Mouse (Mus musculus): ENCODE results near the gene Spred2. TPM values are rescaled to one million over a fixed set of nuclear protein-coding genes. Genes with fewer than 3 reads are reported as not detected.

Gene Spred2
- 10 to 100 TPM; 23.4 to 28.4 TPM for total RNA-seq (2021)

- intact Hi-C loops (cut with DNase I) = loop anchor here (2.0 to 10.0 kb wide), 4 partner anchors 39 to 281 kb away; partner anchors contain the start of gene Rab1a
- DNase-seq = peak; percentile 87 to 90
Measured at GRCm38 (mm10) chr11:19923888-19924756, at the start of gene Spred2. Spred2 (plus strand) TSS chr11:19924375.

GRCm38 (mm10) chr11:19875551-19875950 lies 48.6 kb upstream of the Spred2 start:
- intact Hi-C loops (cut with DNase I) = no loop called here
- DNase-seq = no peak

- intact Hi-C loops (cut with DNase I) = no loop called here
- DNase-seq = no peak
Measured at GRCm38 (mm10) chr11:19875964-19876363, 48.2 kb upstream of the Spred2 start.

GRCm38 (mm10) chr11:19877239-19877915 lies 46.8 kb upstream of the Spred2 start:
- intact Hi-C loops (cut with DNase I) = no loop called here
- DNase-seq = no peak

- intact Hi-C loops (cut with DNase I) = no loop called here
- DNase-seq = peak in 1 of 2 experiments; percentile 37
Measured at GRCm38 (mm10) chr11:19881342-19881741, 42.8 kb upstream of the Spred2 start.

GRCm38 (mm10) chr11:19890700-19891406 lies 33.3 kb upstream of the Spred2 start:
- DNase-seq = no peak
- intact Hi-C loops (cut with DNase I) = no loop called here

- DNase-seq = no peak
- intact Hi-C loops (cut with DNase I) = no loop called here
Measured at GRCm38 (mm10) chr11:19893233-19893632, 30.9 kb upstream of the Spred2 start.

- no peak for DNase-seq
- intact Hi-C loops (cut with DNase I) = no loop called here
Measured at GRCm38 (mm10) chr11:19899621-19900020, 24.6 kb upstream of the Spred2 start.

- intact Hi-C loops (cut with DNase I) = no loop called here
- DNase-seq = no peak
Measured at GRCm38 (mm10) chr11:19900712-19901111, 23.5 kb upstream of the Spred2 start.

- no peak for DNase-seq
- intact Hi-C loops (cut with DNase I) = no loop called here
Measured at GRCm38 (mm10) chr11:19911216-19911615, 13.0 kb upstream of the Spred2 start.

GRCm38 (mm10) chr11:19912179-19912578 lies 12.0 kb upstream of the Spred2 start:
- intact Hi-C loops (cut with DNase I) = no loop called here

GRCm38 (mm10) chr11:19912661-19913060 lies 11.5 kb upstream of the Spred2 start:
- DNase-seq = no peak
- intact Hi-C loops (cut with DNase I) = no loop called here

More at GRCm38 (mm10) chr11:19912179-19912578, 12.0 kb upstream of the Spred2 start:
- no peak for DNase-seq

GRCm38 (mm10) chr11:19913761-19914160 lies 10.4 kb upstream of the Spred2 start:
- no peak for DNase-seq
- intact Hi-C loops (cut with DNase I) = no loop called here

- no peak for DNase-seq
- intact Hi-C loops (cut with DNase I) = loop anchor here (2.0 kb wide), 1 partner anchor 87 kb away; no protein-coding TSS in a partner anchor
Measured at GRCm38 (mm10) chr11:19917381-19918245, 6.6 kb upstream of the Spred2 start.

GRCm38 (mm10) chr11:19918246-19918540 lies 6.0 kb upstream of the Spred2 start:
- intact Hi-C loops (cut with DNase I) = loop anchor here (2.0 kb wide), 1 partner anchor 87 kb away; no protein-coding TSS in a partner anchor
- no peak for DNase-seq

- DNase-seq = no peak
Measured at GRCm38 (mm10) chr11:19919460-19919784, 4.8 kb upstream of the Spred2 start.

GRCm38 (mm10) chr11:19919785-19920671 lies 4.1 kb upstream of the Spred2 start:
- DNase-seq = peak; percentile 85 to 91
- intact Hi-C loops (cut with DNase I) = loop anchor here (1.0 to 10.0 kb wide), 5 partner anchors 89 to 285 kb away; partner anchors contain the start of gene Rab1a

More at GRCm38 (mm10) chr11:19919460-19919784, 4.8 kb upstream of the Spred2 start:
- intact Hi-C loops (cut with DNase I) = loop anchor here (2.0 kb wide), 1 partner anchor 89 kb away; no protein-coding TSS in a partner anchor

- intact Hi-C loops (cut with DNase I) = loop anchor here (2.0 to 10.0 kb wide), 3 partner anchors 93 to 283 kb away; partner anchors contain the start of gene Rab1a
- DNase-seq = no peak
Measured at GRCm38 (mm10) chr11:19921723-19922122, 2.5 kb upstream of the Spred2 start.

- no peak for DNase-seq
- intact Hi-C loops (cut with DNase I) = loop anchor here (10.0 kb wide), 2 partner anchors 93 to 283 kb away; partner anchors contain the start of gene Rab1a
Measured at GRCm38 (mm10) chr11:19922208-19922607, 2.0 kb upstream of the Spred2 start.
